Mouse (Mus musculus) olfactory bulb, adult 2 months (tissue): Measurements from ENCODE around the gene Tmem37. TPM values are rescaled to one million over a fixed set of nuclear protein-coding genes. Genes with fewer than 3 reads are reported as not detected.

Experiments
- H3K27ac ChIP-seq: fragments of 200-500 bp; 2 replicates; pipeline ENCODE4 v1.5.1; 2012; ENCODE audit warnings: low read depth, low read length; ENCODE audit not compliant: insufficient read depth
- H3K4me1 ChIP-seq: fragments of 200-500 bp; 2 replicates; pipeline ENCODE4 v1.6.1; 2012; ENCODE audit warnings: low read length; ENCODE audit not compliant: control insufficient read depth, insufficient read depth
- H3K4me3 ChIP-seq: fragments of 200-500 bp; 2 replicates; pipeline ENCODE4 v1.5.1; 2012; ENCODE audit warnings: mild to moderate bottlenecking, low read depth, low read length, moderate library complexity; ENCODE audit not compliant: insufficient read depth
- CTCF ChIP-seq: fragments of 200-500 bp; IDR thresholded peaks from 2 replicates; pipeline ENCODE4 v1.5.1; 2012; ENCODE audit warnings: low read depth, mild to moderate bottlenecking, low read length, moderate library complexity; ENCODE audit not compliant: insufficient read depth
- POLR2A ChIP-seq: fragments of 200-500 bp; IDR thresholded peaks from 2 replicates; pipeline ENCODE4 v1.6.1; 2012; ENCODE audit warnings: mild to moderate bottlenecking, low read depth, low read length, moderate library complexity; ENCODE audit not compliant: insufficient read depth
- WGBS: fragments of 180-500 bp; shearing (Covaris S2); methylation state at CpG from one replicate; pipeline ENCODE4 v1.1.7; 2018; 5-methylcytosine and 5-hydroxymethylcytosine counted together
- polyA plus RNA-seq: library from polyadenylated mRNA; stranded (reverse); fragments of >200 nt; gene quantifications from 2 replicates; pipeline ENCODE4 v1.2.4, GENCODE M21; 2012; ENCODE audit warnings: low replicate concordance; ENCODE audit not compliant: missing spikeins, insufficient read depth, insufficient read length

The Tmem37 gene
- polyA plus RNA-seq = not detected in 2 replicates

DNA sequence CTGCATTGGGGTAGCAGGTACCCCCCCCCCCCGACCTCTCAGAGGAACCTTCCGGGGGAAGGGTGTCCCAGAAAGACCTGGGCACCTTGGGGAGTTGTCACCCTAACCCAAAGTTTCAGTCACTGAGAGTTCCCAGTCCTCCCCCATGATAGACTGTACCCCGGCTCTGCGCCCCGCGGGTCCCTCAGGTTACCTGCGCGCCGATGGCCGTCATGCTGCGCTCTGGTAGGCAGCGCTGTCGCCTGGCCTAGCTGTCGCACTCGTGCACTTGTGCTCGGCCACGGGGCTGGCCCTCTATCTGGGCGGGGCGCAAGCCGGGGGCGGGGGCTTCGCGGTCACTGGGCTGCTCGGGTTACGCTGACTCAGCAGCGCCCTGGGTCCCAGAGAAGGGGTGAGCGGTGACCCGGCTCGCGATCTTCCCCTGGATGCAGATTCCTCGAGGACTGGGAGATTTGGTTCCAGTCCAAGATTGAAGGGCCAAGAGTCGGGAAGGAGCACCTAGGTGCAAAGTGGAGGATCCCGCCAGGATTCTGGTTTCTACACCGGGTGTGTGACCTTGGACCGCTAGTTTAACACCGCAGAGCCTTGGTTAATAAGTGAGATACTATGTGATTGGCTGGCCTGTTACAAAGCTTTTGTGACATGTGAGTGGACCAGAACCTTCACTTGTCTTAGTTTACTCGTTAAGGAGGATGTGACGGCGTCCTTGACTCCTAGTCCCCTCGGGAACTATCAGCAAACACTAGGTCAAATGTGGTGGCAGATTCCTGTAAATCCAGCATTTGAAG lies at the start of gene Tmem37:
TSS of gene Tmem37 (minus strand) at position 556 of the 788 bp plus-strand sequence.
- TF ChIP-seq POLR2A (no peak), CTCF (no peak)
- 12% methylated on average over 40 of the region's 40 CpGs for WGBS
- Histone ChIP-seq H3K4me1 (peaks cover 18% of the 10 kb centered on the region), H3K4me3 (peak within 1 kb of the TSS; percentile 19), H3K27ac (no peak within 1 kb of the TSS)

DNA sequence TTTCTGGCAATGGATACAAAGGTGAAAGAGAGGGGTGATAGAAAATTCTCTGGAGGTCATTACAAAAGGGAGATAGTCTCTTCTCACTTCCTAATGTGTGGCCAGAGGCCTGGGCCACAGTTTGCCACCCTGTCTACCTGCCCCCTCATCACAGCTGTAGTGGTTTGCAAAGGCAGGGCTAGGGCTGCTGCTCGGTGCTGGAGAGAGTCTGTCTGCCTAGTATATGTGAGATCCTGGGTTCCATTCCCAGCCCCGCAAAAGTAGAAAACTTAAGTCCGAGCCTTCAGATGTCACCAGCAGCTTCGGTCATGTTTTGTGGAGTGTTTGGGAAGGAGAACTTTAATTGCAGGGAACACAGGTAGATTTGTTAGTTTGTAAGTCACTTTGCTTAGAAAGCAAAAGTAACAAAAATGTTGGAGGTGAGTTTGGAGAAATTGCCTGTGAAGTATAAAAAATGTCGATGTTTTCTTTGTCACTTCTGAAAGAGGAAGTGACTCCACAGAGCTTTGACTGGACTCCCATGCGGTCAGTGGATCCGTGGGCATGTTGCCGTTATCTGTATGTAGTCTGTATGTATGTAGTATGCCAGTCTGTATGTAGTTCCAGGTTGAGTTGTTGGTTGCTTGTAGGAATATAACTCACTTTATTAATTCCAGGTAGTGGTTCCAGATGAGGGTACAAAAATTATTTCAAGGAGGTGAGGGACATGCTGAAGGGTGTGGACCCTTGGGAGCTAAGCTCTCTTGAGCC lies 48.9 kb upstream of the Tmem37 start:
- H3K27ac ChIP-seq = no peak overlapping the region
- TF ChIP-seq CTCF (no peak), POLR2A (no peak)
- no peak overlapping the region for H3K4me3 ChIP-seq
- WGBS = 96% methylated on average over 8 of the region's 8 CpGs
- peaks cover 22% of the 10 kb centered on the region for H3K4me1 ChIP-seq

DNA sequence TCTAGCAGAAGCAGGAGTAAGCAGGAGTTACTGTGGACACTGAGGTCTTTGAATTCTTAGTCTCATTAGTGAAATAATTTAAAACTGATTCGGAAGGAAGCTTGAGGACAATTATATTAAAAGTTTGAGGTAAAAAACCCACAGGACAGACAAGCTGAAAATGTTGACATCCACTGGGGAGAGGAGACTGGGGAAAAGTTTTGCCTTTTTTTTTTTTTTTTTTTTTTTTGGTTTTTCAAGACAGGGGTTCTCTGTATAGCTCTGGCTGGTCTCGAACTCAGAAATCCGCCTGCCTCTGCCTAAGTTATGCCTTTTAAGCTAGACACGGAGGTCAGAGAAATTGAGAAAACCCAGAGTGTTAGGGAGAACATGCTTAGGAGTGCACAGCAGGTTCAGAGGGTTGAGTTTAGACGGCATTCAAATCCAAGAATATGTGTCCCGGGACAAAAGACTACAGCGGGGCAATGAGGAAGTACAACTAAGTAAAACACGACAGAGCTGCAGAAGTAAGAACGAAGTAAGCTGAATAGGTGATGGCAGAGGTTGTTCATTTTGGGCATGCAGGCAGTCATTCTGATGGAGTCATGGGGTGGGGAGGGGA lies 48.2 kb upstream of the Tmem37 start:
- WGBS = 74% methylated on average over 9 of the region's 9 CpGs
- Histone ChIP-seq H3K4me1 (peaks cover 22% of the 10 kb centered on the region), H3K4me3 (peak overlapping the region; percentile 91), H3K27ac (no peak overlapping the region)
- TF ChIP-seq CTCF = no peak
- no peak for TF ChIP-seq POLR2A

DNA sequence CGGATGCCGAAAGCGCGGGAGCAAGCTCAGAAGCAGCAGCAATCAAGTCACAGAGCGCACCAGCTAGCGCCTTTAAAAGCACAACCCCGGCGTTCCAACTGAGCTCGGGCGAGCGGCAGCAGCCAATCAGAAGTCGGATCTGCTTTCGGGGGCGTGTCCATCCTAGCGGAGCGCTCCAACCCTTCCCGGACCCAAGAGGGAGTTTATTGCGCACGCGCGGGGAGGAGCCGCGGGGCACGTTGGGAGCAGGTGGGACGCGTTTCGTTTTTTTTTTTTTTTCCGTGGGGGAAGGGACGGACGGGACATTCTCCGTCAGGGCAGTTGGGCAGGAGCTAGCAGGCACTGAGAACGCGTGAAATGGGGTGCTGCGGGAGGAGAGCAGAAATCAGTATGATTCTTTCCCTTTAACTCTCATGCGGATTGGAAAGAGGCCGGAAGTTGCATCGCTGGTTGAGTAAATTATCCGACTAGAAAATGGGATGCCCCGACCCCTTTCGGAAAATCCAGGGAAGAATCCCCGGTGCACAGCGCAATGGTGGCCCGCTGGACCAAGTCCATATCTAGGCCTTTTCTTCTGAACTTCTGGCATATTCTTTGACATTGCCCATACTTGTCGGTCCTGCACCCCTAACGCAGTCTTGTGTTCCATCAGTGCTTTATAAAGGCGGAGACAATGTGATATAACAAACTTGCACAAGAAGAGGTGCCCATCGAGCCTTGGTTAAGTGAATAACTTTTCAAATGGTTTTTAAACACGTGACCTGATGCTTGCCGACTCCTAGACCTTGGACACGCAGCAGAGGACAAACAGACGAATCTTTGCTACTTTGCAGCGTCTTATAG lies 47.3 kb upstream of the Tmem37 start, which contains the start of the genes Dbi and 3110009E18Rik:
TSS of gene Dbi (minus strand) at position 110 of the 843 bp plus-strand sequence.
TSS of gene 3110009E18Rik (plus strand) at position 219 of the 843 bp plus-strand sequence.
- peaks cover 23% of the 10 kb centered on the region for H3K4me1 ChIP-seq
- TF ChIP-seq CTCF (no peak), POLR2A (peak; percentile 84)
- under 1% methylated on average over 52 of the region's 52 CpGs for WGBS

DNA sequence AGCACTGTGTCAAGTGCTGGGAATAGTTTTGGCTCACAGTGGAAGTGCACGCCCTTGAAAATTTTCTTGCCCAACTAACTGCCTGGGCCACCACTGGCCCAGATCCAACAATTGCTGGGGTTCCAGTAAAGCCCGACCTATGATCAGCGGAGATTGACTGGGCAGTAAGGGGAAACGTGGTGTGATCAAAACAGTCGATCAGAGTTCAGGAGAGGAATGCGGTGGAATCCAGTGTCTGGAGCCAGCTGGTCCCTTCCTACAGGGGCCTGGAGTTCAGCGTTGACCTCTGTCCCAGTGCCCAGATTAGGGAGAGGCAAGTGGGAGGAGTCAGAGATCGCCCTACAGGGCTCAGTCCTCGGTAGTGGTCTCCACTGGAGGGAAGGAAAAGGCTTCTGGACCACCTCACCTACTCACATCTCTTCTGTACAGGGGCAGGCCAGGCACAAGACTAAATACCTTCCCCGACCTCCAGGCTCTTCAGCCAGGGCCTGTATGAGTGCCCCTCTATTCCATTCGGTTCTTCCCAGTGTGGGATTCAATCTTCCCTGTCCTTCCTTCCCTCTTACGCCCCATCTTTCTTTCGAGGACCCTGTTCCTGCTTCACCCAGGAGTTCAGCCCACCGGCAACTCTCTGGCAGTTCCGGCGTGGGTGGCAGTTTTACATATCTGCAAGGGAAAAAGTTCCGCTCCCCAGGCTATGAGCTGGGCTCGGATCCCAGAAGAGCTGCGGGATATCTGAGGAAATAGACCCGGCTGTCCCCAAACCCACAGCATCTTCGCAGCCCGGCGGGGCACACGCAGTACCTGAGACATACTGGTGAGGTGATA lies 46.5 kb upstream of the Tmem37 start:
- Histone ChIP-seq H3K4me3 (peak overlapping the region; percentile 91), H3K27ac (peak overlapping the region; percentile 80), H3K4me1 (peaks cover 20% of the 10 kb centered on the region)
- WGBS = 2% methylated on average over 24 of the region's 24 CpGs
- TF ChIP-seq CTCF (no peak), POLR2A (no peak)

More for the DNA sequence above, 47.3 kb upstream of the Tmem37 start, which contains the start of the genes Dbi and 3110009E18Rik:
- peak within 1 kb of the TSS; percentile 89 for H3K27ac ChIP-seq
- peak within 1 kb of the TSS; percentile 91 for H3K4me3 ChIP-seq

DNA sequence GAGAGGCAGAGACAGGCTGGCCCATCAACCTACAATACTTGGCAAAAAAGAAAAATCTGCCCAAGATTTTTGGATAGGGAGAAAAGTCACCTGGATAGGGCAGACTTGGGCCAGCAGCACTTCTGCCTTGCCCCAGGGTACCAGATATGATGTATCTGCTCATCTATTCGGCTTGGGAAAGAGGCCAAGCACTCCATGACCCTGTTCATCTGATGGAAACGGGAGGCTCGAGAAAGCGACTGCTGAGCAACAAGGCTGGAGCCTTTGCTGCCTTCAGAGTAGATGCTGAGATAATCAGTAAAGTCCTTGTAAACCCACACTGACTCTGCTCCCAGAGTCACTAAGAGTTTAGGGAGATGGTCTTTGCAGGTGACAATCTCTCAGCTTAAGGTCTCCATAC lies 45.5 kb upstream of the Tmem37 start:
- peaks cover 22% of the 10 kb centered on the region for H3K4me1 ChIP-seq
- H3K27ac ChIP-seq = peak overlapping the region; percentile 80; the same call in 1 of the 2 replicates
- peak overlapping the region; percentile 91 for H3K4me3 ChIP-seq
- no peak for TF ChIP-seq POLR2A
- TF ChIP-seq CTCF = no peak
- 45% methylated on average over 4 of the region's 4 CpGs for WGBS

DNA sequence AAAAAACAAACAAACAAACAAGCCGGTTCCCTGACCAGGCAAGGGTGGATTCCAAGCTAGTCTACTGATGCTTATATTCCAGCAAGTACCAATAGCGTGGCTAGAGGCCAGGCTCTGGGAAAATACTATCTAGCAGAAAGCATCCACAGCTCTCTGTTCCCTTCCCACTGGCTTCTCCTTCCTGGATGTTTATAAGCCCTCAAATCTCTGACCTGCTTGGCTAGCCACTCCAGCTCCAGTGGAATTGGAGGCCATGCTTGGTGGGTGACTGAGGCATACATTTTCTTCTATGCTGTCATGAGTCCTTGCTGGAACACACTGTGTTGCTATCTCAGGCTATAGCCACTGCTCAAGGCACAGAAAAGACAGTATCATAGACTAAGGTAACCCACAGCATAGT lies 45.0 kb upstream of the Tmem37 start:
- TF ChIP-seq CTCF = no peak
- TF ChIP-seq POLR2A = no peak
- H3K4me3 ChIP-seq = 0 out of 2 replicates have a peak overlapping the region, but pooled peaks have one; percentile 91
- WGBS = 64% methylated on average over 2 of the region's 2 CpGs
- peak overlapping the region; percentile 80; the same call in 1 of the 2 replicates for H3K27ac ChIP-seq
- H3K4me1 ChIP-seq = peaks cover 22% of the 10 kb centered on the region

DNA sequence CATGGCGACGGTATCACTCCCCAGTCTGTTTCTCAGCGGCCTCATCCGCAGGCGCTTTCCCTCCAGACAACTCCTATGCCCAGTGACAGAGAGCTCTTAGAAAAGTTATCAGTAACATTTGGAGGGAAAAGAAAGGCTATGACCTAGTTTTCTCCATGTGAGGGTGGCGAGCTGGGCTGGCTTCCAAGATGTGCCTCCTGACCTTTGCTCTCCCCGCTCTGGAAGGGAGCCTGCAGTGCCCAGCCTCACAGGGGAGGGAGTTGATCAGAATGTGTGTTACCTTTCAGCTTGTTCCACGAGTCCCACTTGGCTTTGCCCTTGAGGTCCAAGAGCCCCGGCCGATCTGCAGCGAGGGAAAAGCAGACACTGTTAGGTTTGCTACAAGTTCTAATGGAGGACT lies 42.2 kb upstream of the Tmem37 start:
- WGBS = 53% methylated on average over 11 of the region's 11 CpGs
- H3K27ac ChIP-seq = peak overlapping the region; percentile 42; the same call in 1 of the 2 replicates
- H3K4me3 ChIP-seq = no peak overlapping the region
- peaks cover 22% of the 10 kb centered on the region for H3K4me1 ChIP-seq
- TF ChIP-seq CTCF (no peak), POLR2A (no peak)
